In genomic region chr1:185274819-185275545, GRCm38 (mm10) we compare ENCODE assay signal across 28 mouse cellular contexts. TPM values are rescaled to one million over a fixed set of nuclear protein-coding genes. Genes with fewer than 3 reads are reported as not detected.
A peak's percentile ranks its signal among the peaks of the same experiment; 100 is the strongest.
DNase-seq lines count a peak whose midpoint lies in the region; ATAC-seq lines count a peak whose summit lies in the region.
"Had no signal": no experiment of that assay in that cellular context is flagged by ENCODE, and none has a peak within 500 bp of the region (broad histone marks: within the 10 kb centered on the region; RNA-seq: fewer than 3 reads in every experiment).

No protein-coding gene starts in this region.

- WGBS in heart, embryonic 16.5 days, result 73% methylated on average over 5 of the region's 5 CpGs
- 82% methylated on average over 5 of the region's 5 CpGs for WGBS in embryonic facial prominence, embryonic 15.5 days
- 89% methylated on average over 5 of the region's 5 CpGs for WGBS in forebrain, embryonic 11.5 days

- DNase-seq in adrenal gland, adult 2 months, result peak; percentile 79
- no peak for DNase-seq in adrenal gland, postnatal 4 days (ENCODE audit: low spot score in 2 of 2)
- DNase-seq in heart, adult 8-10 months (ENCODE audit: low spot score), result no peak
- DNase-seq in kidney, postnatal 14 days, result peak; percentile 23
- DNase-seq in kidney, adult 9 months, result no peak
- DNase-seq in forebrain, embryonic 11.5 days (ENCODE audit: low spot score), result no peak
- DNase-seq: cerebellum, adult 18-20 months; cerebellum, postnatal 14 days; gastrocnemius, adult 2 months; kidney, adult 18-20 months; layer of hippocampus, adult 9-11 months; liver, embryonic 13.5 days; lung, embryonic 14.5 days; lung, postnatal 4 days; right cerebral cortex, adult 18-20 months; right cerebral cortex, postnatal 4 days; thymus, postnatal 14 days had no signal

- no peak for ATAC-seq in heart, embryonic 16.5 days (replicated peaks; ENCODE audit: extremely low read depth, insufficient read depth, low FRiP score)
- no peak for ATAC-seq in embryonic facial prominence, embryonic 15.5 days (ENCODE audit: insufficient number of reproducible peaks, low FRiP score, low TSS enrichment, low read depth)
- no peak for ATAC-seq in forebrain, embryonic 11.5 days (replicated peaks; ENCODE audit: low FRiP score)
- ATAC-seq: forebrain, embryonic 14.5 days; hindbrain, embryonic 16.5 days; midbrain, embryonic 16.5 days had no signal

- H3K4me1 ChIP-seq in heart, embryonic 16.5 days (ENCODE audit: control insufficient read depth, insufficient read depth, low read length), result peaks cover 5% of the 10 kb centered on the region; the same call in 1 of the 2 replicates
- H3K4me1 ChIP-seq in embryonic facial prominence, embryonic 15.5 days, result no peaks in the 10 kb centered on the region
- H3K4me1 ChIP-seq in forebrain, embryonic 11.5 days (replicated peaks; ENCODE audit: control insufficient read depth, insufficient read depth, low read length), result no peaks in the 10 kb centered on the region
- H3K4me1 ChIP-seq: embryonic facial prominence, embryonic 12.5 days; hindbrain, embryonic 10.5 days; limb, embryonic 13.5 days; liver, embryonic 13.5 days; neural tube, embryonic 13.5 days had no signal

- H3K9ac ChIP-seq in heart, embryonic 16.5 days (ENCODE audit: low read length), result no peak overlapping the region
- no peak overlapping the region for H3K9ac ChIP-seq in embryonic facial prominence, embryonic 15.5 days
- no peak overlapping the region for H3K9ac ChIP-seq in forebrain, embryonic 11.5 days (ENCODE audit: low read length)
- H3K9ac ChIP-seq: embryonic facial prominence, embryonic 12.5 days; limb, embryonic 13.5 days; liver, embryonic 13.5 days; lung, embryonic 14.5 days; neural tube, embryonic 13.5 days had no signal

- peak overlapping the region; percentile 27 for H3K27ac ChIP-seq in heart, embryonic 16.5 days (ENCODE audit: low read length)
- H3K27ac ChIP-seq in embryonic facial prominence, embryonic 15.5 days (replicated peaks), result 0 out of 2 replicates have a peak overlapping the region, but pooled peaks have one; percentile 0
- H3K27ac ChIP-seq in forebrain, embryonic 11.5 days (ENCODE audit: low read depth, low read length), result no peak overlapping the region
- H3K27ac ChIP-seq: embryonic facial prominence, embryonic 12.5 days; gastrocnemius, adult 2 months; heart, embryonic 10.5 days; hindbrain, embryonic 10.5 days; limb, embryonic 13.5 days; liver, embryonic 13.5 days; neural tube, embryonic 13.5 days had no signal

- no peak overlapping the region for H3K4me2 ChIP-seq in heart, embryonic 16.5 days (ENCODE audit: low read depth, low read length)
- no peak overlapping the region for H3K4me2 ChIP-seq in embryonic facial prominence, embryonic 15.5 days (replicated peaks)
- no peak overlapping the region for H3K4me2 ChIP-seq in forebrain, embryonic 11.5 days (ENCODE audit: low read depth, low read length, severe bottlenecking)
- H3K4me2 ChIP-seq: embryonic facial prominence, embryonic 12.5 days; limb, embryonic 13.5 days; liver, embryonic 13.5 days; lung, embryonic 14.5 days; neural tube, embryonic 13.5 days had no signal

- no peak overlapping the region for H3K4me3 ChIP-seq in heart, embryonic 16.5 days (ENCODE audit: low read length)
- no peak overlapping the region for H3K4me3 ChIP-seq in embryonic facial prominence, embryonic 15.5 days (replicated peaks)
- no peak overlapping the region for H3K4me3 ChIP-seq in forebrain, embryonic 11.5 days (ENCODE audit: low read depth, low read length)
- H3K4me3 ChIP-seq: embryonic facial prominence, embryonic 12.5 days; gastrocnemius, adult 2 months; heart, embryonic 10.5 days; hindbrain, embryonic 10.5 days; limb, embryonic 13.5 days; liver, embryonic 13.5 days; myocyte; neural tube, embryonic 13.5 days had no signal

- H3K27me3 ChIP-seq in heart, embryonic 16.5 days (ENCODE audit: control insufficient read depth, insufficient read depth, low read length), result no peaks in the 10 kb centered on the region
- H3K27me3 ChIP-seq in embryonic facial prominence, embryonic 15.5 days, result no peaks in the 10 kb centered on the region
- no peaks in the 10 kb centered on the region for H3K27me3 ChIP-seq in forebrain, embryonic 11.5 days (ENCODE audit: control insufficient read depth, insufficient read depth, low read length)
- H3K27me3 ChIP-seq: embryonic facial prominence, embryonic 12.5 days; limb, embryonic 13.5 days; liver, embryonic 13.5 days; neural tube, embryonic 13.5 days had no signal

- peaks cover 53% of the 10 kb centered on the region for H3K36me3 ChIP-seq in heart, embryonic 16.5 days (ENCODE audit: control insufficient read depth, insufficient read depth)
- H3K36me3 ChIP-seq in embryonic facial prominence, embryonic 15.5 days, result peaks cover 68% of the 10 kb centered on the region
- H3K36me3 ChIP-seq in forebrain, embryonic 11.5 days (ENCODE audit: control insufficient read depth, insufficient read depth, low read length), result peaks cover 4% of the 10 kb centered on the region; the same call in 1 of the 2 replicates

- peaks cover 2% of the 10 kb centered on the region for H3K9me3 ChIP-seq in heart, embryonic 16.5 days (replicated peaks; ENCODE audit: control insufficient read depth, low read length)
- H3K9me3 ChIP-seq in embryonic facial prominence, embryonic 15.5 days (replicated peaks), result no peaks in the 10 kb centered on the region
- no peaks in the 10 kb centered on the region for H3K9me3 ChIP-seq in forebrain, embryonic 11.5 days (ENCODE audit: control insufficient read depth, low read length)
- H3K9me3 ChIP-seq: embryonic facial prominence, embryonic 12.5 days; heart, embryonic 10.5 days; hindbrain, embryonic 10.5 days; liver, embryonic 13.5 days had no signal

RNA-seq across cellular contexts. Expression of gene Iars2, which starts 54.2 kb away (rescaled TPM):
- 10 to 100 TPM; 77.9 to 85.0 TPM for total RNA-seq in adrenal gland, adult 2 months (2021)
- polyA plus RNA-seq in adrenal gland, adult 2 months (2012; rRNA removed), result 67.0 and 74.2 TPM in 2 replicates
- 100 to 1,000 TPM in 1 of 2 experiments, 10 to 100 TPM in 1; 95.2 to 101 TPM for total RNA-seq in adrenal gland, postnatal 4 days (2021)
- polyA plus RNA-seq in heart, embryonic 16.5 days (2015; fragmentation: Nextera tagmentation; extraction: Ambion mirVana), result 40.5 and 42.6 TPM in 2 replicates
- 10 to 100 TPM; 77.9 to 85.2 (median 83.3) TPM for total RNA-seq in heart, adult 8-10 months (2022)
- polyA plus RNA-seq in embryonic facial prominence, embryonic 15.5 days (2015; fragmentation: Nextera tagmentation; extraction: Ambion mirVana), result 24.4 and 25.1 TPM in 2 replicates
- 29.8 and 31.5 TPM in 2 replicates for polyA plus RNA-seq in forebrain, embryonic 11.5 days (2014; fragmentation: Nextera tagmentation; extraction: Ambion mirVana)

RNA-seq across cellular contexts. Expression of gene Bpnt1, which starts 57.0 kb away (rescaled TPM):
- 100 to 1,000 TPM; 104 to 128 TPM for total RNA-seq in adrenal gland, adult 2 months (2021)
- polyA plus RNA-seq in adrenal gland, adult 2 months (2012; rRNA removed), result 40.2 and 51.8 TPM in 2 replicates
- 10 to 100 TPM; 57.3 to 64.4 TPM for total RNA-seq in adrenal gland, postnatal 4 days (2021)
- 26.9 and 33.6 TPM in 2 replicates for polyA plus RNA-seq in heart, embryonic 16.5 days (2015; fragmentation: Nextera tagmentation; extraction: Ambion mirVana)
- total RNA-seq in heart, adult 8-10 months (2022), result 10 to 100 TPM; 21.7 to 37.3 (median 30.3) TPM
- polyA plus RNA-seq in embryonic facial prominence, embryonic 15.5 days (2015; fragmentation: Nextera tagmentation; extraction: Ambion mirVana), result 25.1 and 31.6 TPM in 2 replicates
- polyA plus RNA-seq in forebrain, embryonic 11.5 days (2014; fragmentation: Nextera tagmentation; extraction: Ambion mirVana), result 31.8 and 33.1 TPM in 2 replicates

Comparison
In these comparisons a context has a peak if more than half of its experiments do, and no peak if none do; other contexts are left out.
1. DNase-seq: peak in adrenal gland, adult 2 months (single experiment) and kidney, postnatal 14 days (single experiment); none in adrenal gland, postnatal 4 days (0 of 2), heart, adult 8-10 months (single experiment), kidney, adult 9 months (single experiment) and forebrain, embryonic 11.5 days (single experiment).